Mouse (Mus musculus): Measurements from ENCODE around the gene Atat1.

- no peak for TF ChIP-seq EP300 (IDR thresholded peaks at IDR 0.05; ENCODE audit: insufficient read depth, low read depth, low read length)
- no peak for TF ChIP-seq CTCF (IDR thresholded peaks at IDR 0.05; ENCODE audit: low read depth, low read length)
- no peak for TF ChIP-seq POLR2A (IDR thresholded peaks at IDR 0.05; ENCODE audit: insufficient read depth, low read length)
Observed at GRCm38 (mm10) chr17:35920384-35920783, 10.5 kb upstream of the Atat1 start.

Measured in ES-Bruce4 (cell line).